Mouse (Mus musculus): ENCODE results near the gene Apbb2.
A peak's percentile ranks its signal among the peaks of the same experiment; 100 is the strongest.

Gene Apbb2

DNA sequence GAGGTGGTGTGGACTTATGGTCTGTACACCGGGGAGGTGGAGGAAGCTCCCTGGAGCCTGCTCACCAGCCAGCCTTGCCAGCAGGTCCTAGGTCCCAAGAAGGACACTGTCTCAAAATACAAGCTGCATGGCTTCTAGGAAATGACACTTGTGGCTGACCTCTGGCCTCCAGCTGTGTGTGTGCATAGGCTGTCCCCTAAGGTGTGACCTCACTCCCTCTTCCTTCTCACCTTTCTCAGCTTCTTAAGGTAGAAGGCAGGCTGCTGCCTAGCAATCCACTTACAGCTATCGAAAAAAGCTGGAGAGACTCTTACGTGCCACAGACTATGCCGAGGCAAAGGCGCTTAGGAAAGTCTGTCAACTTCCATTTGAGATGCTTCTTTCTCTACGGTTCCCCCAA is 142.8 kb downstream of the Apbb2 start:
- no peak for DNase-seq (ENCODE audit: low read depth, low spot score)

DNA sequence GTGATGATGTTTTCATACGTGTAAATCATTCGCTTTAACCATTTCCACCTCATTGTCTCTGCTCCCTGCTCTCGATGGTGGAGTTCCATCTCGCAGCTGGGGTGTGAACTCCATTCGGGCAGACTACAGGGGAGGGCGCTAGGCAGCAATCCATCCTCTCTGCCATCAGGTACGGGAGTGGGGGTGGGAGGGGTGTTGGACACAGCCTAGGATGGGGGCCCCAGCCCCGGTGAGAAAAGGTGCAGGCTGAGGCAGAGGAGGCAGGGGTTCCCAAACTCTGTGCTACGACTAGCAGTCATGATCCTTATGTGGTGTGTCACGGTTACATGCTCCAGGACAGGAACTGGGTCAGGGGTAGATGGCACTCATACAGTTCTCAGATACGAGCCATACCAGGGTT is 144.4 kb downstream of the Apbb2 start:
- no peak for DNase-seq (ENCODE audit: low read depth, low spot score)

DNA sequence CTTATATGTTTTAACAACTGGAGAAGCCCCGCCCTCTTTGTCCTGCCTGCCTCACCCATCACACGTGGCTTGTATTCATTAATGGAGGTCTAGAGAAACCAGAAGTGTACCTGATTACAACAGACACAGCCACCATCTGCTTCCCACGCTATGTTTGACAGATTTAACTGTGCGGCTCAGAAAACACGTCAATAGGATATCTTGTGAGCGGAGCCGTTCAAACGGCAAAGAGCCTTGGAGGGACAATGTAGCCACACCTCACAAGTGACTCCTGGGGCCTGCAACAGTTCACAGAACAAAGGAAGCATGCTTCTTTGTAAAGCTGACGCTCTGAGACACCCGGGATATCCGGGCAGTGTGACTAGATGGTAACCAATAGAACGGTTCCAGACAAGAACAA is 145.0 kb downstream of the Apbb2 start:
- no peak for DNase-seq (ENCODE audit: low read depth, low spot score)

DNA sequence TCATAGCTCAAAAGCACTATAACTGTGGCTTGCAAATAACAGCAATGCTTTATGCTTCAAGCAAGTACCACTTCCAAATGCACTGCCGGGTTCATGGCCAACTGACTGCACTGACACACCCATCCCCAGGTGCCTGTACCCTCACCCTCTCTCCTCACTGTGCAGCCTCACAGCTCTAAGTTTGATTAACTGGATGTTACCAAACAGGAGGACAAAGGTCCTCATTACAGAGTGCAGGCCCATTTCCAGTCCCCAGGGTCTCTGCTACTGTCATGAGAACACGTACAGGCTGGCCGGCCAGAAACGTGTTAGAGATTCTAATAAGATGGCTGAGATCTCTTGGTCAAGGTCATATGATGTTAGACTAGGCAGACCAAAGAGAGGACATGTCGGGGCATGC is 147.7 kb downstream of the Apbb2 start:
- no peak for DNase-seq (ENCODE audit: low read depth, low spot score)

DNA sequence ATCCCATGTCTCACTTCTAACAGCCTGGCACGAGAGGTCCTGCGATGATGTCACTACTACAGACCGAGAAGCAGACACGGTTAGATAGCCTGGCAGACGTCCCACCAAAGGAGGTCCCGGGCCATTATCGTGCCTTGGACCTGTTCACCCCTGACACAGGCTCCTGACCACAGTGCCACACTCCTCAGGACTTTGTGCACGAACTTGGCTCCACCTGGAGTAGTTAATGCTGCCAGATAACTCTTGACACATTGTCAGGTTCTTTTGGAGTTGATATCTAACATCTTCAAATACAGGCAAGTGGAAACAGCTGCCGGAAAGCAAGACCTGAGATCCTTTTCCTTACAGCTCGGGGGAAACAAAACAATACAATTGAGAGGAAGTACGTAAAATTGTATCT is 148.9 kb downstream of the Apbb2 start:
- DNase-seq (ENCODE audit: low read depth, low spot score): no peak

DNA sequence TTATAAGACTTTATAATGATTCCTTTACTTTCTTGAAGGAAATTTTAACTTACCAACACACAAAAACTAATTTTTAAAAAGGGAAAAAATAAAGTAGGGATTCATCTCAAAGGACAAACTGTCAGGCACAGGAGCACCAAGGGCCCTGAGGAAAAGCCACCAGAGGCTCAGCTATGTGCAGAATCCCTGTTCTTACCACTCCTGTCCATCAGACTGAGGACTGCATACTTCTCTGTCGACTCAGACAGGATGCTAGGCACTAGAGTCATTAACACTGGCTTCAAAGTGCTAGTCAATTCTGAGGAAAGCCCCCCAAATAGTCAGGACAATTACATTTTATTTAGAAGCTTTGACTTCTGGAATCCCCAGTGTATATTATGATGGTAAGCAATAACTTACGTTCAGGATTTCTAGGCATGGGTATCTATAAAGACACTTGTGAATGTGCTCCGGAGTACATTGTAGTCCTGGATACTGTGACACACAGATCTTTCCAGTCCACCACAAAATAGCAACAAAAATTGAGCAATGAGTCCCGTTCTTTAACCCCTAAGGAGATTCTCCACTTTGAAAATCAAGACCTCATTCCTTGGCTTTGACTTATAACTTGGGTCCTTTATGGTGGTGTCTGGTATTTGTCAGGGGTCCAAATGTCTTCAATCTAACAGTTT is 150.1 kb downstream of the Apbb2 start:
- no peak for DNase-seq (ENCODE audit: low read depth, low spot score)

DNA sequence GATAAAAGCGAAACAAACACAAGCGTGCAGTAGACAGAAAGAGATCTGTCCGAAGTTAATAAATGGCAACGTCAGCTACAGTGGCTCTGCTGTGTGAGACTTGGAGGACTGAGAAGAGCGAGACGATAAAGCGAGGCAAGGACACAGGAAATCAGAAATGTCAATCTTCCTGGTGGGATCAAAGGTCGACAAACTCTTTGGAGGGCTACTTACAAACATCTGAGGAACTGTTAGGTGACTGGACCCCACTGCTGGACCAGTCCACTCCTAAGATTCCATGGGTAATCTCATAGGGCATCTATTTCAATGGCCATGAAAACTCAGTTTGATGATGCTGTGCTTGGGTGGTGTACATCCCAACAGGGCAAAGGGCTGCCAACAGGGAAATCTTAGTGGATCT is 155.9 kb downstream of the Apbb2 start:
- no peak for DNase-seq (ENCODE audit: low read depth, low spot score)

DNA sequence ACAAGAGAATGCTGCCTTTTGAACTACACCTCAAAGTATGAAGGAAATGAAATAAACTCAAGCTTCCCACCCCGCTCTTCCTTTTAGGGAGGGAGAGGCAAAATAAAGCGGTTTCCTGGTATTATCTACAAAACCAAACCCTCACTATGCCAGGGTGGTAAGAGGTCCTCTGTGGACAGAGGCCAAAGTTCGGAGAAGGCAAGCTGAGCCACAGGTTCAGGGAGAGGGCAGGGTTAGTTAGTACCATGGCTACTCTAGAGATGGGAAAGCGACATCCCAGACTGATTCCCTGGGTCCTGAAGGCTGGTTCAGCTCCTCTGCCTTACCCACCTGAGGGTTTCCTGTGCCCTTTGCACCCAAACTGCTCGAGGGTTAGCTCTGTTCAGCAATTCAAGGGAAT is 159.7 kb downstream of the Apbb2 start:
- DNase-seq (ENCODE audit: low read depth, low spot score): no peak

DNA sequence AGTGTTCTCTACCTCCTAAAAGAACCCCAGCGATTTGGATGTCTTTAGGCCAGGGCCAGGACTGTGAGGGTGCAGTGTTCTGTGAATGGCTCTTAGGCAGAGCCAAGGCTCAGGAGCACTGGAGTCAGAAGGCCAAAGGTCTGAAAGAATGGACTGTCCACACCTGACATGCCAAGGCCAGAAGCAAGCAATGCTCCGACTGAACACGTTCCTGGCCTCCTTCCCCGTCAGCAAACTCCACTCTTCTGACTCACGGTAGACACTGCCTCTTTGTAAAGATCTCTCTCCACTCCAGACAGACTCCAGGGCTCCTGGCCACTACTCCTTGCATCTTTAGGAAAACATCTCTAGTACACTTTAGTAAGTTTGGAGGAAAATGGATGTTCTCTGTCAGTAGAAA is 163.3 kb downstream of the Apbb2 start:
- no peak for DNase-seq (ENCODE audit: low read depth, low spot score)

DNA sequence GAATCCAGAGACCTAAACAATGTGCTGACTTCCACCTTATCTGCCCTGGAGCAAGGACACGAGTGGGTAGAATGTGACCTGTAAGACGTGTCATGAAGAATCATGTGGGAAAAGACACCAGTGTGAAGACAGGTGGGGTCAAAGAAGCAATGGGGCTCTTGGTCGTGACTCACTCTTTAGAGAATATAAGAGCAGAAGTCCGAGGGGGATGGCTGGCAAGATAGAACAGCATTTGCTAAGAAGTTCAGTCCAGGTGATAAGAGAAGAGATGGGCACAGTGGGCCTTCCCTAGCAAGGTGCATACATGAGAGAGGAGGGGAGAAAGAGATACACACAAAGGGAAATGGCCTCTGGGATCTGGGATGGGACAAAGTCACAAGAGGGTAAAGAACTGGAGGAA is 163.8 kb downstream of the Apbb2 start:
- DNase-seq (ENCODE audit: low read depth, low spot score): no peak

DNA sequence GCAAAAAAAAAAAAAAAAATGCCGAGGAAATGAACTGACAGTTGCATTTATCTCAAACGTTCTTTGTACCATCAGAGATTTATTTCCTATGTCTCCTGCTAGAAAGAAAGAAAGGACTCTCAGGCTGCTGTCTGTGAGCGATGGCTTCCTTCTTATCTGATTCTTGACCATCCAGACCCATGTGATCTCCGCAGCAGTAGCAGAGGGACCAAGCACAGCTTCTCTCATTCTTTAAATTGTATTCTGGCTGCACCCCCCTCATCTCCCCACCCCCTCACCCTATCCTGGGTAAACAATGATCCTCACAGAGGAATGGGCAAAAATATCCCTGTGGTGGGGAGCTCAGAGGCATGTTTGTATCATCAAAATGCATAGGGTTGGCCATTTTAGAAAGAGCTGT is 165.5 kb downstream of the Apbb2 start:
- DNase-seq (ENCODE audit: low read depth, low spot score): no peak

DNA sequence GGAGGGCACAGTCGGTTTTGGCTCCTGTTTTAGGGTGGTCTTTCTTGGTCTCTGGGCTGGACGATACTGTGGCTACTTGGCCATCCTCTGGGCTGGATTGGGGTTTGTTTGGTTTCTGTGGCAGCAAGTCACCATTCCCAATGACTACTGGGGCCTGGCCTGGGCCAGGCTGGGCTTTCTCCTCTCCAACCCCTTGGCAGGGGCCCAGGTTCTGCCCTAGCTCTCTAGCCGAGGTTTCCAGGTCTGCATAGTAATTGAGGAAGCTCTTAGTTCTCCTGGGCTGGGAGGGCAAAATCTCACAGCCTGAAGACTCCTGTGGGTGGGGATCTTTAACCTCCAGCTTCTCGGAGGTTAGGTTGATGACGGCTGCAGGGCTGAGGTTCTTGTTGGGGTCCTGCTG is 167.0 kb downstream of the Apbb2 start:
- no peak for DNase-seq (ENCODE audit: low read depth, low spot score)

DNA sequence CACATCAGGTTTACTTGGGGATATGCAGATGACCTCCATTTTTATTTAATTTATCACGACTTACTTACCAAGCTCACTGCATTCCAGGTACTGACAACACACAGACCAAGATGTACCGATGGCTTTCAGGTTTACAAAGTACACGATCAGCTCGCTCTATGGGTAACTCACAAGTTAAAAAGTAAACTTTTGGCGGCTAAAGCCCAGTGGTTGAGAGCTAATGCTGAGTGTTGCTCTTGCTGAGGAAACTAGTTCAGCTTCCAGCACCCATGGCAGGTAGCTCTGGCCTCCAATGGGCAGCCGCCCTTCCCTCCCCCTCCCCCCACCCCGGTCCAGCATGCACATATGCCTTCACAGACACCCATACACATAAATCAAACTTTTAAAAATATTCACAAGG is 173.1 kb downstream of the Apbb2 start:
- DNase-seq (ENCODE audit: low read depth, low spot score): no peak

DNA sequence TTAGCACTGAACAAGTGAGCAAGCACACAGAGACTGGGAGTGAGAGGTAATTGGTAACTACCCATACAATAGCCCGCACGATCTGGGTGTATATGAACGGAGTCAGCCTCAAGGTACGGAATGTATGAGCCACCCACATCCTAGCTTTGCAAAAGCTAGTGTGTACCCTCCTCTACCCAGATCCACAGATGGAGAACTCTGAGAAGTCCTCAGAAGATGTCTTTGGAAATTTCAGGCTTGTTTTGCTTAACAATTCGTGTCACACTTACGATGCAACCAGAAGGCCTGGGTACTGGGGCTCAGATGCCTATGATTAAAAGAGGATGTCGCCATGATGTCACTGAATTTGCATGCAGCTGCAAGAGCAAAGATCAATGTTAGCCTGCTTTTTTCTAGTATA is 176.3 kb downstream of the Apbb2 start:
- no peak for DNase-seq (ENCODE audit: low read depth, low spot score)

DNA sequence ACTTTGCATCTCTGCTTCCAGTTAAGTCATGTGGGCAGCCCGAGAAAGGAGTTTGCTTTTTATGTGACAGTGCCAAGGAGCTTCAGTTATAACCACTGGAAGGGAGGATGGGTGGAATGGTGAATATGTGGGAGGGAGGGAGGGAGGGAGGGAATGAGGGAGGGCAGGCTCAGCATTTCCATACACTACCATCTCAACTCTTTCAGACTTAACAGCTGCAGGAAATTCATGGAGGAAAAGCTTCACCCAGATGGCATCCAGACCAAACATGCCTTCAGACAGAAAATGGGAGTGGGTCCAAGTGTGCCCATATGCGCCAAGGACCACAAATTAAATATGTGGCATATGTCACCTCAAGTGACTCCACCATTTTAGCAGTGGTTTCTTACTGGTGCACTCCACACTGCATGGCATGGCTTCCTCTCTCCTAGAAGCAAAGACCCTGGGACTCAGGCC is 181.8 kb downstream of the Apbb2 start:
- DNase-seq (ENCODE audit: low read depth, low spot score): no peak

DNA sequence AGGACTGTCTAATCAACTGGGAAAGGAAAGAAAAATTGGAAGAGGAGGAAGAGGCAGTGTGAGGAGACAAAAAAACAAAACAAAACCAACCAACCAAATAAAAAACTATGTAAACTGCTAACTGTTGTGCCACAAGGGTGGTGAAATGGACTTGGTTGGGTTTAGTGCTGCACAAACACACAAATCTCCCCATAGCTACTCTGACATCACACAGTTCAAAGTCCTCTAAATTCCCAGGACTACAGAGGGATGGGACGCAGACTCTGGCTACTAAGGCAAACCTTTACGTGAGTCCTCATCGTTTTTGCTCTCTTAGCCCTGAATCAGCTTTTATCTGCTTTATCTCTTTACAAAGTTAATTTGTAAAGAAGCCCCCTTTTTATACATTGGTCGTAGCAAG is 183.4 kb downstream of the Apbb2 start:
- DNase-seq (ENCODE audit: low read depth, low spot score): no peak

DNA sequence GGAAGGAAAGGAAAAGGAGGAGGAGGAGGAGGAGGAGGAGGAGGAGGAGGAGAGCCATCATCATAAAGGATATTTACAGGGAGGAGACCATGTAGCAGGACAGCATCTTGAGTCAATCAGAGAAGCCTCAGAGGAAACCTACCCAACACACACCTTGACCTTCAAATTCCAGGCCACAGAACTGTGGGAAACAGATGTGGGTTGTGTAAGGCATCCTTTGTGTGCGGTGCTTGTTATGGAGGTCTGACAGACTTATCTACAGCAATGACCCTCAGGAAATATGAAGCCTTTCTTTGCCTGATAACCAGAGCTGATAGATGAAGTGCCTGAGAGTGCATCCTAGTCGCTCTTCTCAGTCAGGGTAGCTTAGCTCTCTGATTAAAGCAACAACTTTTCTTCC is 189.5 kb downstream of the Apbb2 start:
- DNase-seq (ENCODE audit: low read depth, low spot score): no peak

DNA sequence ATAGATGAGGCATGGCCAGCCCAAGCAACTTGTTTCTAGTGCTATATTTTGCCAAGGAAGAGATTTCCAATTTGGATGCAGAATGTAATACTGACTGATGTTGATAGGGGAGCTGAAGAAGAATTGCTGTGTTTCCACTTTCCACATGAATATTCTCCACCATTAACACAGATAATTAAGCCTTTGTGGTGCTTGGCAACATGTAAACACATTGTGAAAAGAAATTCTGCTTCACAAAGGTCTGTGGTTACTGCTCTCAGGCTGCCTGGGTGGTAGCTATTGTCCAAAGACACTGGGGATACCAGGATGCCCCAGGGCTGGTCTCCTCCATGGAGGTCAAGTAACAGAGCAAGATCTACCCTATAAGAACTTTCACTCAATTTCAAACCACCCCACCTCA is 190.5 kb downstream of the Apbb2 start:
- DNase-seq (ENCODE audit: low read depth, low spot score): no peak

DNA sequence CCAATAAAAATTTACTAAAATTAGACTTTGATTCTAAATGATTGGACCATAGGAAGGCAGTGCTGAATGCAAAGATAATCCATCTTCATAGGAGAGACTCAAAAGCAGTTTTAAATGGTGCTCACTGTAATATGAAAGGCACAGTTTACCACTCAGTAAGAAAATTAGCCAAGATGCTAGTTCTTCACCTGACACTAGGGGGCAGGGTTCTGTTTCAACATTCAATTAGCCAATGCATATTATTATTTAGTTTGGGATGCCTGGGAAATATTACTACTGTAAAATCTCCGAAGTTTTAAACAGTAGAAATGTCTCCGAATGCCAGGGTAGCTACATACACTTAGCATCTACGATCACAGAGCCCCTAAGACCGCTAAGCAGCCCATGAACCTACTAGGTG is 194.7 kb downstream of the Apbb2 start:
- DNase-seq (ENCODE audit: low read depth, low spot score): peak; percentile 17

DNA sequence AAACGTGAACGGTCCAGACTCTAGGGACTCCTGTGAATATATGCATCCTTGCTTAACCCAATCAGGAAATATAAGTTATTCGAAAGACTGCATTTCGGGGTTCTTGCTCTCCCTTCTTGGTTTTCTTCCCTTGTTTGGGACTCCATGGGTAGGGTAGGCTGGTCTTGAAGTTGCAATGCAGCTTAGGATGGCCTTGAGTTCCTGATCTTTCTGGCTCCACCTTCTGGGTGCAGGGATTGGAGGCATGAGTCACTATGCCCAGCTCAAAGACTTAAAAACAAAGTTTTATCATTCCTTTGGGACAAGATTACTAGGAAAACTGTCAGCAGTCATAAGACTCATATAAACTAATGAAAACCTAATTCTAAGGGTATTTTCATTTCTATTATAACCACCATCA is 195.1 kb downstream of the Apbb2 start:
- no peak for DNase-seq (ENCODE audit: low read depth, low spot score)

DNA sequence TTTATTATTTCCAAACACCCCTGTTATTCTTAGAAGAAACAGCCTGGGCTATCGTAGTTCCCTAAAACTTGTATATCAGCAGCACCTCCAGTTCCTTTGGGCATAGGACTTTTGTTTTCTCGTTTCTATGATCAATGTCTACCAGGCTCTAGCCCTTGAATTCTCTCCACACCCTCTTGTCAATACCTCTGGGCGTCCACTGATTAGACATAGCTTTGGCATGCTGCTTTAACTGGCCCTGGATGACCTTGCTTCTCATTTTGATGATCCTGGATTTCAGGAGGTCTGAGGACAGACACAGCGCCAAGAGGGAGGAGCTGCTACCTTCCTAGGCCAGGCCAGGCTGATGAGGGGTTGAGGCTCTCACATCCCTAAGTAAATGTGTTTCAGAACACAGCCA is 196.6 kb downstream of the Apbb2 start:
- no peak for DNase-seq (ENCODE audit: low read depth, low spot score)

DNA sequence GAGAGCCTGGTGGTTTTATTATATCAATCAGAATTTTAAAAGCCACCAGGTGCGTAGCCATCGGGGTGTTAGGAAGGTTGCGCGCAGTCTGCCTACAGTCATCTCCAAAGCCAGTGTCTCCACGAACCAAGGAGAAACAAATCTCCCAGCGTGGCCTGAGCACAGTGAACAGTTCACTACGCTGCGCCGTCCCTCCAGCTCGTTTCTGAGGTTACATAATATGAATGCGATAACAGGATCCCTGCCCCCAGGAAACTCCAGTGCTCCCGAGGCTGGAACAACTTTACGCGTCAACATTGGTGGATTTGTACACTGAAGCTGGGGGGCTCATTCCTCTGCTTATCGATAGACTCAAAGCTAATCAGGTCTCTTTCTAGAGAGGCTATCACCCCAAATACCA is 197.4 kb downstream of the Apbb2 start:
- DNase-seq (ENCODE audit: low read depth, low spot score): no peak

DNA sequence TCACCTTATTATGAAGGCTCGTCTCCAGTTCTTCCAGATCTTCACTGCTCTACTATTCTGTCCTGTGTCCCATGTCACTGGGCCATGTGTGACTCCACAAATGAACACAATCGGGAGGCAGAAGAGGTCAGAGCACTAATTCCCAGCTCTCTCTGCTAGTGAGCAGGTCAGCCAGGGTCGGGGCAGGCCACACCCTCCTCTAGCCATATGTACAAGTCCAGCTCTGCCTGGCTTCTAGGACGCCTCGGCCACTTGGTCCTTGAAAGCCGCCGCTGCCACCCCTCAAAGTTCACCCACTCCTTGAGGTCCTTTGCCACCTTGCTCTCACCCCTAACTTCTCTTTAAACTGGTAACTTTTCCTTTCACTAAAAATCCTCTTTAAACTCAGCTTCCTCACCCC is 198.6 kb downstream of the Apbb2 start:
- no peak for DNase-seq (ENCODE audit: low read depth, low spot score)

DNA sequence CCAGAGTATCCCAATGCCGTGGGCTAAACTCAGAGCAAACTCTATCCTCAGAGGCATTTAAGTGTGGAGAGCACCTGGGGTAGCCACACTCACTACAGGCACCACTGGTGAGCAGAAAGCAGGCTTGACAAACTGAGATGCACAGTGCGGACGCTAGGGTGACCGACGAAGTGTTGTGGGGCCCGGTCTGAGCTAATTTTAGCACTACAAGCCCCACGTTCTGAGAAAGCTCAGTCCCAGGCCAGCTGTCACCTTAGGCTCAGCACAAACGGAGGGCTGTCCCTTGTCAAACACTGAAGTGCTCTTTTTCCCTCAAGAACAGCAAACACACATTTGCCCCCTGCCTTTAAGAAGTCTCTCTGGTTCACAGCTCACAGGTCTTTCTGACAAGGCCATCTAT is 201.3 kb downstream of the Apbb2 start:
- DNase-seq (ENCODE audit: low read depth, low spot score): peak; percentile 21

All from retina, postnatal 7 days (tissue).